Mouse (Mus musculus): Measurements from ENCODE around the gene Arhgef3. TPM values are rescaled to one million over a fixed set of nuclear protein-coding genes. Genes with fewer than 3 reads are reported as not detected.

Gene Arhgef3
- polyA plus RNA-seq, 1 experiment from 2014 or later: 37.3 TPM

- TF ChIP-seq CTCF (IDR thresholded peaks at IDR 0.05) (no peak), EP300 (IDR thresholded peaks at IDR 0.05) (no peak)
- Histone ChIP-seq H3K27ac (ENCODE audit: low read length) (no peak overlapping the region), H3K4me1 (ENCODE audit: insufficient read depth, low read depth, low read length) (no peaks in the 10 kb centered on the region), H3K9me3 (ENCODE audit: low read length) (no peaks in the 10 kb centered on the region), H3K36me3 (ENCODE audit: insufficient read depth, low read length) (no peaks in the 10 kb centered on the region), H3K4me3 (ENCODE audit: low read depth, low read length) (no peak overlapping the region), H3K9ac (replicated peaks; ENCODE audit: low read depth) (no peak overlapping the region), H3K4me2 (replicated peaks; ENCODE audit: low read depth, low read length) (no peak overlapping the region), H3K27me3 (replicated peaks; ENCODE audit: insufficient read depth, low read length) (no peaks in the 10 kb centered on the region)
- ATAC-seq (no peak), DNase-seq (ENCODE audit: low spot score) (no peak)
- 77% methylated on average over 7 of the region's 7 CpGs for WGBS
These were observed 276.0 kb downstream of the Arhgef3 start for GRCm38 (mm10) chr14:27390663-27391062.

GRCm38 (mm10) chr14:27391776-27392308 is 277.1 kb downstream of the Arhgef3 start:
- 74% methylated on average over 9 of the region's 9 CpGs for WGBS
- no peak overlapping the region for H3K9ac ChIP-seq (replicated peaks; ENCODE audit: low read depth)
- no peak for ATAC-seq

GRCm38 (mm10) chr14:27392660-27393059 is 278.0 kb downstream of the Arhgef3 start:
- Histone ChIP-seq H3K9ac (replicated peaks; ENCODE audit: low read depth) (no peak overlapping the region), H3K27me3 (replicated peaks; ENCODE audit: insufficient read depth, low read length) (no peaks in the 10 kb centered on the region), H3K4me2 (replicated peaks; ENCODE audit: low read depth, low read length) (no peak overlapping the region), H3K36me3 (ENCODE audit: insufficient read depth, low read length) (no peaks in the 10 kb centered on the region), H3K9me3 (ENCODE audit: low read length) (no peaks in the 10 kb centered on the region), H3K4me3 (ENCODE audit: low read depth, low read length) (no peak overlapping the region), H3K4me1 (ENCODE audit: insufficient read depth, low read depth, low read length) (no peaks in the 10 kb centered on the region), H3K27ac (ENCODE audit: low read length) (no peak overlapping the region)
- DNase-seq (ENCODE audit: low spot score): no peak
- ATAC-seq: no peak
- TF ChIP-seq CTCF (IDR thresholded peaks at IDR 0.05): peak; percentile 24; the same call in 1 of the 2 replicates
- TF ChIP-seq EP300 (IDR thresholded peaks at IDR 0.05): no peak
- WGBS: 91% methylated on average over 2 of the region's 2 CpGs

More at GRCm38 (mm10) chr14:27391776-27392308, 277.1 kb downstream of the Arhgef3 start:
- H3K4me3 ChIP-seq (ENCODE audit: low read depth, low read length): no peak overlapping the region
- H3K4me1 ChIP-seq (ENCODE audit: insufficient read depth, low read depth, low read length): no peaks in the 10 kb centered on the region
- H3K27me3 ChIP-seq (replicated peaks; ENCODE audit: insufficient read depth, low read length): no peaks in the 10 kb centered on the region
- no peaks in the 10 kb centered on the region for H3K36me3 ChIP-seq (ENCODE audit: insufficient read depth, low read length)
- H3K27ac ChIP-seq (ENCODE audit: low read length): no peak overlapping the region
- no peak for DNase-seq (ENCODE audit: low spot score)
- H3K4me2 ChIP-seq (replicated peaks; ENCODE audit: low read depth, low read length): no peak overlapping the region
- TF ChIP-seq EP300 (IDR thresholded peaks at IDR 0.05): no peak
- no peak for TF ChIP-seq CTCF (IDR thresholded peaks at IDR 0.05)
- H3K9me3 ChIP-seq (ENCODE audit: low read length): no peaks in the 10 kb centered on the region

- H3K27ac ChIP-seq (ENCODE audit: low read length): no peak overlapping the region
- no peaks in the 10 kb centered on the region for H3K4me1 ChIP-seq (ENCODE audit: insufficient read depth, low read depth, low read length)
- no peak for ATAC-seq
- H3K4me3 ChIP-seq (ENCODE audit: low read depth, low read length): no peak overlapping the region
- no peaks in the 10 kb centered on the region for H3K9me3 ChIP-seq (ENCODE audit: low read length)
- H3K36me3 ChIP-seq (ENCODE audit: insufficient read depth, low read length): no peaks in the 10 kb centered on the region
- WGBS: 57% methylated on average over 10 of the region's 10 CpGs
- H3K9ac ChIP-seq (replicated peaks; ENCODE audit: low read depth): no peak overlapping the region
- H3K27me3 ChIP-seq (replicated peaks; ENCODE audit: insufficient read depth, low read length): no peaks in the 10 kb centered on the region
- H3K4me2 ChIP-seq (replicated peaks; ENCODE audit: low read depth, low read length): no peak overlapping the region
- TF ChIP-seq EP300 (IDR thresholded peaks at IDR 0.05) (no peak), CTCF (IDR thresholded peaks at IDR 0.05) (no peak)
- no peak for DNase-seq (ENCODE audit: low spot score)
These were observed 279.1 kb downstream of the Arhgef3 start for GRCm38 (mm10) chr14:27393806-27394205.

- Histone ChIP-seq H3K4me2 (replicated peaks; ENCODE audit: low read depth, low read length) (no peak overlapping the region), H3K27me3 (replicated peaks; ENCODE audit: insufficient read depth, low read length) (no peaks in the 10 kb centered on the region), H3K4me1 (ENCODE audit: insufficient read depth, low read depth, low read length) (no peaks in the 10 kb centered on the region), H3K27ac (ENCODE audit: low read length) (no peak overlapping the region), H3K9ac (replicated peaks; ENCODE audit: low read depth) (no peak overlapping the region), H3K36me3 (ENCODE audit: insufficient read depth, low read length) (no peaks in the 10 kb centered on the region), H3K4me3 (ENCODE audit: low read depth, low read length) (no peak overlapping the region), H3K9me3 (ENCODE audit: low read length) (no peaks in the 10 kb centered on the region)
- TF ChIP-seq CTCF (IDR thresholded peaks at IDR 0.05): no peak
- WGBS: 63% methylated on average over 7 of the region's 7 CpGs
- no peak for ATAC-seq
- no peak for DNase-seq (ENCODE audit: low spot score)
These were observed 281.7 kb downstream of the Arhgef3 start for GRCm38 (mm10) chr14:27396424-27396823.

- 82% methylated on average over 6 of the region's 6 CpGs for WGBS
- H3K9me3 ChIP-seq (ENCODE audit: low read length): no peaks in the 10 kb centered on the region
- no peak for ATAC-seq
- H3K36me3 ChIP-seq (ENCODE audit: insufficient read depth, low read length): no peaks in the 10 kb centered on the region
- H3K4me3 ChIP-seq (ENCODE audit: low read depth, low read length): no peak overlapping the region
- no peak for DNase-seq (ENCODE audit: low spot score)
- H3K9ac ChIP-seq (replicated peaks; ENCODE audit: low read depth): no peak overlapping the region
- H3K4me2 ChIP-seq (replicated peaks; ENCODE audit: low read depth, low read length): no peak overlapping the region
- TF ChIP-seq CTCF (IDR thresholded peaks at IDR 0.05): no peak
- H3K27ac ChIP-seq (ENCODE audit: low read length): no peak overlapping the region
- H3K27me3 ChIP-seq (replicated peaks; ENCODE audit: insufficient read depth, low read length): no peaks in the 10 kb centered on the region
- H3K4me1 ChIP-seq (ENCODE audit: insufficient read depth, low read depth, low read length): no peaks in the 10 kb centered on the region
These were observed 282.8 kb downstream of the Arhgef3 start for GRCm38 (mm10) chr14:27397526-27397925.

GRCm38 (mm10) chr14:27400495-27400894 is 285.8 kb downstream of the Arhgef3 start:
- TF ChIP-seq CTCF (IDR thresholded peaks at IDR 0.05) (no peak), EP300 (IDR thresholded peaks at IDR 0.05) (no peak)
- 65% methylated on average over 6 of the region's 6 CpGs for WGBS
- DNase-seq (ENCODE audit: low spot score): peak; percentile 13
- no peaks in the 10 kb centered on the region for H3K4me1 ChIP-seq (ENCODE audit: insufficient read depth, low read depth, low read length)
- H3K9ac ChIP-seq (replicated peaks; ENCODE audit: low read depth): no peak overlapping the region
- H3K36me3 ChIP-seq (ENCODE audit: insufficient read depth, low read length): peaks cover 3% of the 10 kb centered on the region; the same call in 1 of the 2 replicates
- no peak overlapping the region for H3K27ac ChIP-seq (ENCODE audit: low read length)
- no peak for ATAC-seq
- H3K27me3 ChIP-seq (replicated peaks; ENCODE audit: insufficient read depth, low read length): no peaks in the 10 kb centered on the region
- no peak overlapping the region for H3K4me3 ChIP-seq (ENCODE audit: low read depth, low read length)
- no peaks in the 10 kb centered on the region for H3K9me3 ChIP-seq (ENCODE audit: low read length)
- no peak overlapping the region for H3K4me2 ChIP-seq (replicated peaks; ENCODE audit: low read depth, low read length)

All from lung, postnatal 0 days (tissue).